Mouse (Mus musculus) liver, embryonic 13.5 days (tissue): Measurements from ENCODE around the gene Slc12a8. TPM values are rescaled to one million over a fixed set of nuclear protein-coding genes. Genes with fewer than 3 reads are reported as not detected.

Experiments
- ATAC-seq: fragments of 200-750 bp; cut with Nextera tagmentation; 2 replicates; pipeline ENCODE4 v1.8.0; 2017; ENCODE audit warnings: low read depth, mild to moderate bottlenecking, moderate number of reproducible peaks, moderate library complexity
- DNase-seq: peaks from one replicate; pipeline ENCODE4 v3.0.0; 2022
- H3K27ac ChIP-seq: fragments of 300-500 bp; sonication (generic); 2 replicates; pipeline ENCODE4 v1.5.1; 2015; ENCODE audit warnings: moderate library complexity, mild to moderate bottlenecking, inconsistent platforms
- H3K27me3 ChIP-seq: fragments of 300-500 bp; sonication (generic); 2 replicates; pipeline ENCODE4 v1.6.1; 2015; ENCODE audit warnings: mild to moderate bottlenecking, inconsistent platforms
- H3K36me3 ChIP-seq: fragments of 300-500 bp; sonication (generic); 2 replicates; pipeline ENCODE4 v1.6.1; 2015; ENCODE audit warnings: mild to moderate bottlenecking, inconsistent platforms
- H3K4me1 ChIP-seq: fragments of 300-500 bp; sonication (generic); replicated peaks from 2 replicates; pipeline ENCODE4 v1.6.1; 2015; ENCODE audit warnings: inconsistent platforms
- H3K4me2 ChIP-seq: fragments of 300-500 bp; sonication (generic); 2 replicates; pipeline ENCODE4 v1.6.1; 2015; ENCODE audit warnings: inconsistent platforms, mild to moderate bottlenecking, moderate library complexity
- H3K4me3 ChIP-seq: fragments of 300-500 bp; sonication (generic); replicated peaks from 2 replicates; pipeline ENCODE4 v1.5.1; 2015; ENCODE audit warnings: mild to moderate bottlenecking, inconsistent platforms
- H3K9ac ChIP-seq: fragments of 300-500 bp; sonication (generic); 2 replicates; pipeline ENCODE4 v1.6.1; 2015; ENCODE audit warnings: mild to moderate bottlenecking, inconsistent platforms
- H3K9me3 ChIP-seq: fragments of 300-500 bp; sonication (generic); replicated peaks from 2 replicates; pipeline ENCODE4 v1.6.1; 2016; ENCODE audit warnings: inconsistent platforms
- WGBS: fragments of 180-500 bp; shearing (Covaris S2); methylation state at CpG from one replicate; pipeline ENCODE4 v1.1.7; 2015; ENCODE audit not compliant: insufficient replicate concordance; 5-methylcytosine and 5-hydroxymethylcytosine counted together
- polyA plus RNA-seq: library from polyadenylated mRNA; unstranded; fragments of >200 nt; fragmentation: Nextera tagmentation; extraction: Ambion mirVana; gene quantifications from 2 replicates; pipeline ENCODE4 v1.2.1, GENCODE M21; 2015

Gene Slc12a8
- polyA plus RNA-seq, 1 experiment from 2014 or later = 0.06 TPM

GRCm38 (mm10) chr16:33635836-33636595 lies 118.9 kb downstream of the Slc12a8 start:
- H3K27me3 ChIP-seq = no peaks in the 10 kb centered on the region
- no peaks in the 10 kb centered on the region for H3K4me1 ChIP-seq
- no peaks in the 10 kb centered on the region for H3K36me3 ChIP-seq
- no peaks in the 10 kb centered on the region for H3K9me3 ChIP-seq
- DNase-seq = no peak
- no peak overlapping the region for H3K27ac ChIP-seq
- WGBS = 68% methylated on average over 12 of the region's 12 CpGs
- H3K4me3 ChIP-seq = no peak overlapping the region
- ATAC-seq = no peak
- H3K4me2 ChIP-seq = no peak overlapping the region
- H3K9ac ChIP-seq = no peak overlapping the region

- Histone ChIP-seq H3K9me3 (no peaks in the 10 kb centered on the region), H3K27ac (no peak overlapping the region), H3K4me2 (no peak overlapping the region), H3K4me1 (no peaks in the 10 kb centered on the region), H3K36me3 (no peaks in the 10 kb centered on the region), H3K9ac (no peak overlapping the region), H3K27me3 (no peaks in the 10 kb centered on the region), H3K4me3 (no peak overlapping the region)
- WGBS = 54% methylated on average over 3 of the region's 3 CpGs
- DNase-seq (no peak), ATAC-seq (no peak)
These were observed 124.7 kb downstream of the Slc12a8 start for GRCm38 (mm10) chr16:33641779-33642178.

- H3K9me3 ChIP-seq = peaks cover 3% of the 10 kb centered on the region; the same call in 1 of the 2 replicates
- H3K4me3 ChIP-seq = no peak overlapping the region
- no peak overlapping the region for H3K27ac ChIP-seq
- WGBS = 73% methylated on average over 6 of the region's 6 CpGs
- no peak for DNase-seq
- H3K4me2 ChIP-seq = no peak overlapping the region
- no peaks in the 10 kb centered on the region for H3K36me3 ChIP-seq
- H3K9ac ChIP-seq = no peak overlapping the region
- H3K27me3 ChIP-seq = no peaks in the 10 kb centered on the region
- ATAC-seq = no peak
- no peaks in the 10 kb centered on the region for H3K4me1 ChIP-seq
These were observed 136.0 kb downstream of the Slc12a8 start for GRCm38 (mm10) chr16:33653116-33653515.

- H3K4me2 ChIP-seq = no peak overlapping the region
- WGBS = 76% methylated on average over 3 of the region's 3 CpGs
- H3K9ac ChIP-seq = no peak overlapping the region
- no peak for ATAC-seq
- H3K4me3 ChIP-seq = no peak overlapping the region
- H3K27ac ChIP-seq = no peak overlapping the region
- H3K27me3 ChIP-seq = no peaks in the 10 kb centered on the region
- DNase-seq = no peak
- H3K9me3 ChIP-seq = no peaks in the 10 kb centered on the region
- H3K4me1 ChIP-seq = no peaks in the 10 kb centered on the region
- no peaks in the 10 kb centered on the region for H3K36me3 ChIP-seq
These were observed 138.3 kb downstream of the Slc12a8 start for GRCm38 (mm10) chr16:33655443-33655842.

- no peak for ATAC-seq
- H3K27me3 ChIP-seq = no peaks in the 10 kb centered on the region
- H3K36me3 ChIP-seq = no peaks in the 10 kb centered on the region
- H3K27ac ChIP-seq = no peak overlapping the region
- DNase-seq = no peak
- WGBS = 44% methylated on average over 3 of the region's 3 CpGs
- H3K4me2 ChIP-seq = no peak overlapping the region
- H3K9ac ChIP-seq = no peak overlapping the region
- no peak overlapping the region for H3K4me3 ChIP-seq
- no peaks in the 10 kb centered on the region for H3K4me1 ChIP-seq
- H3K9me3 ChIP-seq = no peaks in the 10 kb centered on the region
These were observed 140.1 kb downstream of the Slc12a8 start for GRCm38 (mm10) chr16:33657191-33657590.

- ATAC-seq = no peak
- DNase-seq = no peak
- H3K9me3 ChIP-seq = no peaks in the 10 kb centered on the region
- H3K4me1 ChIP-seq = no peaks in the 10 kb centered on the region
- no peaks in the 10 kb centered on the region for H3K36me3 ChIP-seq
- no peak overlapping the region for H3K4me3 ChIP-seq
- no peak overlapping the region for H3K9ac ChIP-seq
- no peak overlapping the region for H3K4me2 ChIP-seq
- no peak overlapping the region for H3K27ac ChIP-seq
- WGBS = 73% methylated on average over 3 of the region's 3 CpGs
- H3K27me3 ChIP-seq = no peaks in the 10 kb centered on the region
These were observed 141.0 kb downstream of the Slc12a8 start for GRCm38 (mm10) chr16:33658121-33658520.

- 72% methylated on average over 5 of the region's 5 CpGs for WGBS
- DNase-seq = no peak
These were observed 142.4 kb downstream of the Slc12a8 start for GRCm38 (mm10) chr16:33659521-33659920.

GRCm38 (mm10) chr16:33660125-33660524 lies 143.0 kb downstream of the Slc12a8 start:
- no peaks in the 10 kb centered on the region for H3K27me3 ChIP-seq
- H3K4me2 ChIP-seq = no peak overlapping the region
- H3K36me3 ChIP-seq = no peaks in the 10 kb centered on the region
- H3K9ac ChIP-seq = no peak overlapping the region
- 52% methylated on average over 5 of the region's 5 CpGs for WGBS
- H3K4me3 ChIP-seq = no peak overlapping the region
- H3K9me3 ChIP-seq = no peaks in the 10 kb centered on the region
- ATAC-seq (no peak), DNase-seq (no peak)
- H3K4me1 ChIP-seq = no peaks in the 10 kb centered on the region
- no peak overlapping the region for H3K27ac ChIP-seq

More at GRCm38 (mm10) chr16:33659521-33659920, 142.4 kb downstream of the Slc12a8 start:
- Histone ChIP-seq H3K9ac (no peak overlapping the region), H3K27ac (no peak overlapping the region), H3K36me3 (no peaks in the 10 kb centered on the region), H3K9me3 (no peaks in the 10 kb centered on the region), H3K4me3 (no peak overlapping the region), H3K27me3 (no peaks in the 10 kb centered on the region), H3K4me2 (no peak overlapping the region), H3K4me1 (no peaks in the 10 kb centered on the region)
- no peak for ATAC-seq

GRCm38 (mm10) chr16:33662841-33663240 lies 145.7 kb downstream of the Slc12a8 start:
- Histone ChIP-seq H3K4me1 (no peaks in the 10 kb centered on the region), H3K9me3 (no peaks in the 10 kb centered on the region), H3K27me3 (no peaks in the 10 kb centered on the region), H3K9ac (no peak overlapping the region), H3K4me3 (no peak overlapping the region), H3K4me2 (no peak overlapping the region), H3K36me3 (no peaks in the 10 kb centered on the region), H3K27ac (no peak overlapping the region)
- DNase-seq (no peak), ATAC-seq (no peak)
- 74% methylated on average over 10 of the region's 10 CpGs for WGBS

- Histone ChIP-seq H3K9ac (no peak overlapping the region), H3K4me1 (no peaks in the 10 kb centered on the region), H3K9me3 (no peaks in the 10 kb centered on the region), H3K4me3 (no peak overlapping the region), H3K27ac (no peak overlapping the region), H3K36me3 (no peaks in the 10 kb centered on the region), H3K4me2 (no peak overlapping the region), H3K27me3 (no peaks in the 10 kb centered on the region)
- DNase-seq (no peak), ATAC-seq (no peak)
- WGBS = 74% methylated on average over 6 of the region's 6 CpGs
These were observed 149.1 kb downstream of the Slc12a8 start for GRCm38 (mm10) chr16:33666226-33666625.

GRCm38 (mm10) chr16:33666985-33667538 lies 149.9 kb downstream of the Slc12a8 start:
- Histone ChIP-seq H3K9me3 (no peaks in the 10 kb centered on the region), H3K4me1 (no peaks in the 10 kb centered on the region), H3K4me2 (no peak overlapping the region), H3K36me3 (no peaks in the 10 kb centered on the region), H3K27me3 (no peaks in the 10 kb centered on the region), H3K9ac (no peak overlapping the region), H3K4me3 (no peak overlapping the region), H3K27ac (no peak overlapping the region)
- no peak for DNase-seq
- no peak for ATAC-seq
- 68% methylated on average over 4 of the region's 4 CpGs for WGBS

- H3K27me3 ChIP-seq = no peaks in the 10 kb centered on the region
- H3K27ac ChIP-seq = no peak overlapping the region
- H3K4me1 ChIP-seq = no peaks in the 10 kb centered on the region
- ATAC-seq = no peak
- DNase-seq = no peak
- H3K4me3 ChIP-seq = no peak overlapping the region
- 18% methylated on average over 2 of the region's 2 CpGs for WGBS
- H3K9me3 ChIP-seq = no peaks in the 10 kb centered on the region
- H3K36me3 ChIP-seq = no peaks in the 10 kb centered on the region
- no peak overlapping the region for H3K4me2 ChIP-seq
- no peak overlapping the region for H3K9ac ChIP-seq
These were observed 151.3 kb downstream of the Slc12a8 start for GRCm38 (mm10) chr16:33668448-33668847.
